Mouse (Mus musculus) midbrain, embryonic 14.5 days (tissue): ENCODE data around the gene Klf11. TPM values are rescaled to one million over a fixed set of nuclear protein-coding genes. Genes with fewer than 3 reads are reported as not detected.

ENCODE experiments used
- ATAC-seq: fragments of 200-750 bp; cut with Nextera tagmentation; 2 replicates; pipeline ENCODE4 v1.8.0; 2017; ENCODE audit warnings: moderate number of reproducible peaks, moderate library complexity; ENCODE audit not compliant: low FRiP score, low TSS enrichment
- DNase-seq: peaks from one replicate; pipeline ENCODE4 v3.0.0-alpha.2; 2015
- H3K27ac ChIP-seq: fragments of 300-500 bp; sonication (generic); replicated peaks from 2 replicates; pipeline ENCODE4 v1.5.1; 2014; ENCODE audit warnings: mild to moderate bottlenecking, low read depth, low read length, moderate library complexity
- H3K27me3 ChIP-seq: fragments of 300-500 bp; sonication (generic); 2 replicates; pipeline ENCODE4 v1.6.1; 2014; ENCODE audit warnings: low read length, control low read depth, mixed read lengths; ENCODE audit not compliant: control insufficient read depth, insufficient read depth
- H3K36me3 ChIP-seq: fragments of 300-500 bp; sonication (generic); 2 replicates; pipeline ENCODE4 v1.6.1; 2014; ENCODE audit warnings: low read length, control low read depth; ENCODE audit not compliant: control insufficient read depth, insufficient read depth
- H3K4me1 ChIP-seq: fragments of 300-500 bp; sonication (generic); 2 replicates; pipeline ENCODE4 v1.6.1; 2014; ENCODE audit warnings: mild to moderate bottlenecking, antibody characterized with exemption, low read length, control low read depth; ENCODE audit not compliant: control insufficient read depth, insufficient read depth
- H3K4me2 ChIP-seq: fragments of 300-500 bp; sonication (generic); 2 replicates; pipeline ENCODE4 v1.6.1; 2014; ENCODE audit warnings: mild to moderate bottlenecking, low read length, moderate library complexity
- H3K4me3 ChIP-seq: fragments of 300-500 bp; sonication (generic); replicated peaks from 2 replicates; pipeline ENCODE4 v1.5.1; 2014; ENCODE audit warnings: low read depth, low read length
- H3K9ac ChIP-seq: fragments of 300-500 bp; sonication (generic); replicated peaks from 2 replicates; pipeline ENCODE4 v1.6.1; 2014; ENCODE audit warnings: mild to moderate bottlenecking, low read length, moderate library complexity
- H3K9me3 ChIP-seq: fragments of 300-500 bp; sonication (generic); 2 replicates; pipeline ENCODE4 v1.6.1; 2016; ENCODE audit warnings: low read length, control low read depth, mixed read lengths; ENCODE audit not compliant: control insufficient read depth
- WGBS: fragments of 180-500 bp; shearing (Covaris S2); extraction: QIAGEN DNeasy Blood & Tissue Kit; methylation state at CpG from one replicate; pipeline ENCODE4 v1.1.7; 2014; 5-methylcytosine and 5-hydroxymethylcytosine counted together
- polyA plus RNA-seq: library from polyadenylated mRNA; unstranded; fragments of >200 nt; fragmentation: Nextera tagmentation; extraction: Ambion mirVana; gene quantifications from 2 replicates; pipeline ENCODE4 v1.2.1, GENCODE M21; 2014

Gene Klf11
- polyA plus RNA-seq, 1 experiment from 2014 or later, result 21.9 TPM

DNA sequence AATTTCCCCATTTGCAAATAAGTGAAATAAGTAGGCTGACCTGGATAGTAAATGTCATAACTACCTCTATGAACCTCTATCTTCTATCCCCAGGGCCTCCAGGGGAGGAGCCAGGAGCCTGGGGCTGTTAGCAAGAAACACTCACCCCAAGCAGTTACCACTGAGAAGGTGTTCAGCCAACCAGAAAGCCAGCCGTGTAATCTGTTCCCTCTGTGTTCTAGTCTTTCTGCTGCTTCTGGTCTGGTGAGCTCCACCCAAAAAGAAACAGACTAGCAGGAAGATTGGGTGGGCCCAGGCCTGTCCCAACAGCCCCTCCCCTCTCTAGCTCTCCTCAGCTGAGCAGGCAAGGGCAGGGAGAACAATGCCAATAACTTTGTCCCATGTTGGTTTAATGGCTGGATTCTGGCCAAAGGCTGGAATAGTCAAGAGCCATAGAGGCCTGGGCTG lies 6.9 kb upstream of the Klf11 start:
- ATAC-seq (no peak), DNase-seq (no peak)
- no peak overlapping the region for H3K27ac ChIP-seq
- 33% methylated on average over 1 of the region's 1 CpGs for WGBS
- no peak overlapping the region for H3K4me2 ChIP-seq
- no peak overlapping the region for H3K4me3 ChIP-seq
- H3K4me1 ChIP-seq, result no peaks in the 10 kb centered on the region
- H3K9me3 ChIP-seq, result no peaks in the 10 kb centered on the region
- H3K36me3 ChIP-seq, result no peaks in the 10 kb centered on the region
- H3K27me3 ChIP-seq, result no peaks in the 10 kb centered on the region
- H3K9ac ChIP-seq, result no peak overlapping the region

DNA sequence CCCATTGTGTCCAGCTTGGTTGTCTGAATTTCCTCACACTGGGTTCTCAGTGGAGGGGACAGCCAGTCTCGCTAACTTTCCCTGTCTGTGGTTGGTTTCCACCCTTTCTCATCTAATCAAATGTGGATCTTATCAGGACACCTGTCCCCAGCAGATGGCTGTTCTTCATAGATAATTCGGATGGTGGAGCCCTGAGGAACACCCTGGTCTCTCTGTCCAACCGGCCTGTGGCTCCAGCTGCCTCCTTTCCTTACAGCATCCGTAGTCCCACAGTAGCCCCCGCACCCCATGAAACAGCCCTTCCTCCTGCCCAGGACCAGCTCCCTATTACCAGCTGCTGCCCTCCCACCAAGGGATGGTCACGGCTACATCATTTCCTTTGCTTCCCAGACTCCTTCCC lies 5.2 kb upstream of the Klf11 start:
- Histone ChIP-seq H3K36me3 (no peaks in the 10 kb centered on the region), H3K27me3 (no peaks in the 10 kb centered on the region), H3K4me2 (no peak overlapping the region), H3K4me1 (peaks cover 4% of the 10 kb centered on the region; the same call in 1 of the 2 replicates), H3K9me3 (no peaks in the 10 kb centered on the region), H3K4me3 (no peak overlapping the region), H3K9ac (no peak overlapping the region), H3K27ac (no peak overlapping the region)
- WGBS, result 85% methylated on average over 6 of the region's 6 CpGs
- no peak for DNase-seq
- no peak for ATAC-seq

DNA sequence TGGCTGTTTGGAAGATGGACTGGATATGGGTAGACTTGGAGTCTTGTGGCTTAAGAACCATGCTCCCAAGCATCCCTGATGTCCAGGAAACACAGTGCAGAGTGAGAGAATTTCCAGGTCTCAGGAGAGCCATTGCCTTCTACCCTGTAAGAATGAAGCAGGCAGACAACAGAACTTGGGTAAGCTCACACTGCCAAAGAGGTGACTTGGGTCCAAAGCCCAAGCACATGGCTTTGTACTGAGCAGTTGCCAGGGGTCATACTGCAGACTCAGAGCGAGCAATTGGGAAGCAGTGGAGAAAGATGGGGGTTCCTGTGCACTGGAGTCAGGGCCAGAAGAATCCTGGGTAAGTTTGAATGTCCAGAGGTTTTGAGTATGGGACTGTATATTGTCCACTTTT lies 3.0 kb upstream of the Klf11 start:
- Histone ChIP-seq H3K4me3 (no peak overlapping the region), H3K36me3 (no peaks in the 10 kb centered on the region), H3K4me2 (no peak overlapping the region), H3K4me1 (peaks cover 16% of the 10 kb centered on the region), H3K9me3 (no peaks in the 10 kb centered on the region), H3K27ac (no peak overlapping the region), H3K9ac (no peak overlapping the region), H3K27me3 (no peaks in the 10 kb centered on the region)
- no peak for ATAC-seq
- WGBS, result 61% methylated on average over 1 of the region's 1 CpGs
- DNase-seq, result no peak

DNA sequence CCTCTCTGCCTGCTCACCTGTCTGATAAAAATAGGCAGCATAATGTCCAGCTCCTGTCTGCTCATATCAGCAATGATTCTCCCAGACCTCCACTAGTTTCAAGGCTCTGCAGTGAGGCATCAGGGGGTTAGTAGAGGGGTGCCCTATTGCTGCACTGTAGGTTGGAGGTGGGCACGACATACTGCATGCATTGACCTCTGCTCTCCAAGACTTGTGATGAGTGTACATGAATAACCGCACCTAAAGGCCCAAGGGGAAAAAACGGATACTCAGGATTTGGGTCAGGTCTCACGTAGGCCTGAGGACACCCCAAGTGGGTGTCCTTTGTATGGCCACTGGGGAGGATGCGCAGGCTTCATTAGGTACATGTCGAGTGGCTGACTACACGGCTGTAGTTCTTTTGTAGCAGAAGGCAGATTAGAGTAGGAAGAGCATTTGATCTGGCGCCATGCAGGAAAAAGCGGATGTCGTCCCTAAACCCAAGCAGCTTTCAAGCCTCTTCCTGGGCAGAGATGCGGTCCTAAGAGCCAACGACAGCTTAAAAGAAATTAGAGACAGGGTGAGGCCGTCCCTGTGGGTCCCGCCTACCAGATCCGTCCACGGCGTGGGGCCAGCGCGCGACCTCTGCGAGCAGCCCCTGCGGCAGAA lies 535 bp upstream of the Klf11 start:
- Histone ChIP-seq H3K27ac (peak overlapping the region; percentile 93), H3K36me3 (peaks cover 22% of the 10 kb centered on the region), H3K4me2 (peak overlapping the region; percentile 71), H3K27me3 (no peaks in the 10 kb centered on the region), H3K4me1 (peaks cover 21% of the 10 kb centered on the region), H3K9ac (peak overlapping the region; percentile 93), H3K9me3 (no peaks in the 10 kb centered on the region), H3K4me3 (peak overlapping the region; percentile 92)
- WGBS, result 3% methylated on average over 22 of the region's 22 CpGs
- DNase-seq (no peak), ATAC-seq (no peak; the same call in 1 of the 2 replicates)

DNA sequence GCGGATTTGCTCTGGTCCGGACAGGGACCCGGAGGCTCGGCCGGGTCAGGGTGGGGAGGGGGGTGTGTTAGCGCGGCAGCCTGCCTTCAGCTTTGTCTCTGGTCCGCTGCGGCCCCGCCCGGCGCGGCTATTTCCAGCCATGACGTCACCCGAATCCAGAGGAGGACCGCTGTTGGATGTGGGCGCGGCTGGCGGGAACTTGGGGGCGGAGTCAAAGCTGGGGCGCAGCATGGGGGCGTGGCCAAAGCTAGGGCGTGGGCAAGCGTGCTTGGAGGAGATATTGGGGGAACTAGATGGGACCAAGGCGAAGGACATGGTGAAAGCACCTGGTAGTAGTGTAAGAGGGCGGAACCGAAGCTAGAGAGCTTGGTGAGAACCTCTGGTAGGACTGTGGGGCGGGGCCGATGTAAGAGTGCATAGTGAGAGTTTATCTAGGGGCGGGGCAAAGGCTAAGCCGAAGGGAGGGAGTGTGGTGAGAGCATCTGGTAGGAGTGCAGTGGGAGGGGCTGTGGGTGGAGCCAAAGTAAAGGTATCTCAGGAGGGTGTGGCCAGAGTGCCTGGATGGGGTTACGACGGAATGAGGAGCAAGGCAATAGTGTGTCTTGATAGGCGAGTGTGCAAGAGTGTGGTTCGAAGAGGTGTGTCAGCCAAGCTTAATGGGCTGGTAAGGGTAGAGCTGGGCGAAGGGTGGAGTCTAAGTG lies 718 bp downstream of the Klf11 start:
- H3K4me3 ChIP-seq, result peak overlapping the region; percentile 92
- WGBS, result 1% methylated on average over 36 of the region's 36 CpGs
- peak; percentile 94 for DNase-seq
- peaks cover 33% of the 10 kb centered on the region for H3K36me3 ChIP-seq
- peak; percentile 86 for ATAC-seq
- H3K4me2 ChIP-seq, result peak overlapping the region; percentile 71
- H3K4me1 ChIP-seq, result peaks cover 28% of the 10 kb centered on the region
- peak overlapping the region; percentile 93 for H3K9ac ChIP-seq
- no peaks in the 10 kb centered on the region for H3K9me3 ChIP-seq
- H3K27ac ChIP-seq, result peak overlapping the region; percentile 93
- H3K27me3 ChIP-seq, result no peaks in the 10 kb centered on the region

DNA sequence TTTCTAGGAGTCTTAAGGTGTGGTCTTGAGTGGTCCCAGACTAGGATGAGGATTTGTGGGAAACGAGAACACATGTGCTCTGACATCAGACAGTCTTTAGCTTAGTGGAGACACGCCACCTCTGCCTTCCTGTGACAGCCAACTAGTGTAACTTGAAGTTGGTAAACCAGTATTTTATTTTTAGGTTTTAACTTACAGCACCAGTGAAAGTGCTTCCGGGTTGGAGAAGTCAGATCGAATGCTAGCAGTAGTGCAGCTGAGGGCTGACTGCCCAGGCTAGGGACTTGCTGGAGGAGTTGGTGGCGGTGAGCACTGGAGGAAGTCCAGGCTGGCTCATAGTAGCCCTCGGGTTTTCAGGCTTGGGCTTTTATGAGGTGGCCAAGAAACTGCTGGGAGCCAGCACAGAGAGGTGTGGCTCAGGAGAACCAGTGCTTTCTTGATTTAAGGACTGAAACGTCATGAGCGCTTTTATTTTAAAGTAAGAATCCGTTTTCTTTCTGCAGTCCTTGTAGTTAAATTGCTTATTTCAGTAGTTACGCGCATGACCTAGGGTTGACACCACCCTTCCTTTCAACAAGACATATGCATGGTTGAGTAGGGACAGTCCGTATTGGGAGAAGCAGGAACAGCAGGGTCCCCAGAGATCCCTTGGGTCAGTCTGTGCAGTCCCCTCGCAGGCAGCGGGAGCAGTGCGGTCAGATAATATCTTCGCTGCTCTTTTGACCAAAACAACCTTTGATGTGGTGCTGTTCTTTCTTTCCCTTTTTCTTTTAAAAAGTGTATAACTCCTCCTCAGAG lies 3.2 kb downstream of the Klf11 start:
- no peak overlapping the region for H3K4me3 ChIP-seq
- H3K4me2 ChIP-seq, result no peak overlapping the region
- peaks cover 38% of the 10 kb centered on the region for H3K4me1 ChIP-seq
- no peak overlapping the region for H3K27ac ChIP-seq
- no peaks in the 10 kb centered on the region for H3K9me3 ChIP-seq
- H3K36me3 ChIP-seq, result peaks cover 39% of the 10 kb centered on the region
- WGBS, result 91% methylated on average over 16 of the region's 16 CpGs
- H3K27me3 ChIP-seq, result no peaks in the 10 kb centered on the region
- no peak for ATAC-seq
- no peak for DNase-seq
- H3K9ac ChIP-seq, result no peak overlapping the region

DNA sequence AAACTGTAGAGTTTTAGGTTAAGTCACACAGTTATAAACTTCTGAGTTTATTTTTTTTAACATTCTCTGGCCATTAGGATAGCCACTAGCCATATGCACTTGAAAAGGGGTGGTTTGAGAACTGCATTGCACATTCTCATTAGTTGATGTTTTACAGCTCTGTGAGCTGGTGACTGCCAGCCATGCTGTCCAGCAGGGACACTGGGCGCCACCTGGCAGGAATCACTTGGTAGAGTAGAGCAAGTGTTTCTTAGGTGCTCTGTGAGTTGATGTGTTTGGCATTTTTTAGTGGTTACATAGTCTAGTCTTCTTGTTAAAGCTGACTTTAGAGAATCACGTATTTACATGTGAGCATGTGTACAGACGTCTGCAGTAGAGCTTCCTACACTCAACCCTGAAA lies 5.4 kb downstream of the Klf11 start:
- no peak for ATAC-seq
- Histone ChIP-seq H3K36me3 (peaks cover 51% of the 10 kb centered on the region), H3K9me3 (no peaks in the 10 kb centered on the region), H3K9ac (peak overlapping the region; percentile 47), H3K4me1 (peaks cover 34% of the 10 kb centered on the region), H3K27ac (no peak overlapping the region; the same call in 1 of the 2 replicates), H3K4me2 (peak overlapping the region; percentile 41), H3K27me3 (no peaks in the 10 kb centered on the region), H3K4me3 (0 out of 2 replicates have a peak overlapping the region, but pooled peaks have one; percentile 7)
- 72% methylated on average over 3 of the region's 3 CpGs for WGBS
- no peak for DNase-seq

DNA sequence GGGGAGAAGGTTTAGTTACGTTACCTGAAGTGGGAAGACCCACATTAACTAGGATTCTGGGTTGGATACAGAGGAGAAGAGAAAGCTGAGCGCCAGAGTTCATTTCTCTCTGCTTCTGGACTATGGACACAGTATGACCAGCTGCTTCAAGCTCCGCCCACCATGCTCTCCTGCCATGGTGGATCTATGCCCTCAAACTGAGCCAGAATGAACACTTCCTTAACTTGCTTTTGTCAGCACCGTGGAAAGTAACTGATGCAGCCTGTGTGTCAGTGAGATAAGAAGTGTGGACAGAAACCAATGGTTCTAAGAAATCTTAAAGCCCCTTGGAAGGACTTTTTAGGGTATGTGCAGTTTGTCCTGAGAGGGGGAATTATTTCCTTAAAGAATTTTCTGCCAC lies 7.9 kb downstream of the Klf11 start:
- H3K9ac ChIP-seq, result no peak overlapping the region
- no peak overlapping the region for H3K27ac ChIP-seq
- WGBS, result 94% methylated on average over 4 of the region's 4 CpGs
- ATAC-seq (no peak), DNase-seq (no peak)
- H3K9me3 ChIP-seq, result no peaks in the 10 kb centered on the region
- H3K4me1 ChIP-seq, result peaks cover 17% of the 10 kb centered on the region
- H3K27me3 ChIP-seq, result no peaks in the 10 kb centered on the region
- H3K4me2 ChIP-seq, result no peak overlapping the region
- H3K4me3 ChIP-seq, result no peak overlapping the region
- peaks cover 51% of the 10 kb centered on the region for H3K36me3 ChIP-seq
